Mouse (Mus musculus) kidney, embryonic 14.5 days (tissue): ENCODE data around the gene Fthl17c. TPM values are rescaled to one million over a fixed set of nuclear protein-coding genes. Genes with fewer than 3 reads are reported as not detected.

Experiments used
- polyA plus RNA-seq: library from polyadenylated mRNA; unstranded; fragments of >200 nt; fragmentation: Nextera tagmentation; extraction: Ambion mirVana; gene quantifications from 2 replicates; pipeline ENCODE4 v1.2.1, GENCODE M21; 2014

The Fthl17c gene
- polyA plus RNA-seq, 1 experiment from 2014 or later = not detected

Other genes with a start within 250 kb of the Fthl17c start
- gene Ssx9, start 228.1 kb downstream of the Fthl17c start, polyA plus RNA-seq = not detected in 2 replicates
- gene Ssxb5, start 172.9 kb downstream of the Fthl17c start, polyA plus RNA-seq = 0.39 TPM in 1 of 2 replicates, not detected in the other
- not detected in 2 replicates for gene Gm6592, start 132.6 kb downstream of the Fthl17c start, polyA plus RNA-seq
- not detected in 2 replicates for gene Gm5751, start 102.3 kb downstream of the Fthl17c start, polyA plus RNA-seq
- 4.1 and 5.6 TPM in 2 replicates for gene B630019K06Rik, start 84.2 kb downstream of the Fthl17c start, polyA plus RNA-seq
- gene Fthl17b, start 13.6 kb downstream of the Fthl17c start, polyA plus RNA-seq = not detected in 2 replicates
- not detected in 2 replicates for gene Fthl17d, start 10.2 kb upstream of the Fthl17c start, polyA plus RNA-seq
- not detected in 2 replicates for gene Fthl17e, start 56.9 kb upstream of the Fthl17c start, polyA plus RNA-seq
- not detected in 2 replicates for gene Fthl17f, start 86.5 kb upstream of the Fthl17c start, polyA plus RNA-seq
- not detected in 2 replicates for gene 4930402K13Rik, start 128.0 kb upstream of the Fthl17c start, polyA plus RNA-seq
- gene Lancl3, start 223.3 kb upstream of the Fthl17c start, polyA plus RNA-seq = 0.59 and 0.77 TPM in 2 replicates